Mouse (Mus musculus) liver, embryonic 12.5 days (tissue): ENCODE measurements around the gene Engase. TPM values are rescaled to one million over a fixed set of nuclear protein-coding genes. Genes with fewer than 3 reads are reported as not detected.

Experiments
- polyA plus RNA-seq: library from polyadenylated mRNA; unstranded; fragments of >200 nt; fragmentation: Nextera tagmentation; extraction: Ambion mirVana; gene quantifications from 2 replicates; pipeline ENCODE4 v1.2.1, GENCODE M21; 2016

Engase gene
- polyA plus RNA-seq, 1 experiment from 2014 or later: 11.7 TPM

Other genes with a start within 250 kb of the Engase start
- 4.7 and 5.4 TPM in 2 replicates for gene Cyth1, start 228.2 kb upstream of the Engase start, polyA plus RNA-seq
- gene Usp36, start 186.6 kb upstream of the Engase start, polyA plus RNA-seq: 12.5 and 14.3 TPM in 2 replicates
- gene Cep295nl, start 134.3 kb upstream of the Engase start, polyA plus RNA-seq: 0.08 and 0.11 TPM in 2 replicates
- gene Timp2, start 121.1 kb upstream of the Engase start, polyA plus RNA-seq: 8.7 and 9.9 TPM in 2 replicates
- 22.7 TPM in 2 replicates for gene Lgals3bp, start 74.7 kb upstream of the Engase start, polyA plus RNA-seq
- gene Cant1, start 57.7 kb upstream of the Engase start, polyA plus RNA-seq: 14.5 and 14.9 TPM in 2 replicates
- gene C1qtnf1, start 48.6 kb upstream of the Engase start, polyA plus RNA-seq: 1.8 and 2.2 TPM in 2 replicates